Mouse (Mus musculus): ENCODE measurements around the gene Myo3b. TPM values are rescaled to one million over a fixed set of nuclear protein-coding genes. Genes with fewer than 3 reads are reported as not detected.
"Not testable (repeated sequence)": the region's sequence is repeated elsewhere in the genome, so short reads cannot be mapped to it uniquely, and the experiment has no call there.

Gene Myo3b
- polyA plus RNA-seq, 1 experiment from 2014 or later = 0.39 TPM

GRCm38 (mm10) chr2:70218469-70218868 is 179.5 kb downstream of the Myo3b start:
- Histone ChIP-seq H3K9ac (ENCODE audit: low read depth, low read length) (no peak overlapping the region), H3K4me2 (ENCODE audit: low read length) (no peak overlapping the region), H3K27ac (ENCODE audit: low read depth, low read length) (no peak overlapping the region), H3K4me1 (ENCODE audit: control insufficient read depth, insufficient read depth, low read depth, low read length) (no peaks in the 10 kb centered on the region; the same call in 1 of the 2 replicates), H3K4me3 (ENCODE audit: low read length) (no peak overlapping the region), H3K27me3 (replicated peaks; ENCODE audit: control insufficient read depth, insufficient read depth, low read length) (no peaks in the 10 kb centered on the region), H3K36me3 (ENCODE audit: control insufficient read depth, insufficient read depth, low read length) (no peaks in the 10 kb centered on the region), H3K9me3 (ENCODE audit: control insufficient read depth, low read length) (no peaks in the 10 kb centered on the region)
- 77% methylated on average over 8 of the region's 8 CpGs for WGBS
- ATAC-seq = no peak

DNA sequence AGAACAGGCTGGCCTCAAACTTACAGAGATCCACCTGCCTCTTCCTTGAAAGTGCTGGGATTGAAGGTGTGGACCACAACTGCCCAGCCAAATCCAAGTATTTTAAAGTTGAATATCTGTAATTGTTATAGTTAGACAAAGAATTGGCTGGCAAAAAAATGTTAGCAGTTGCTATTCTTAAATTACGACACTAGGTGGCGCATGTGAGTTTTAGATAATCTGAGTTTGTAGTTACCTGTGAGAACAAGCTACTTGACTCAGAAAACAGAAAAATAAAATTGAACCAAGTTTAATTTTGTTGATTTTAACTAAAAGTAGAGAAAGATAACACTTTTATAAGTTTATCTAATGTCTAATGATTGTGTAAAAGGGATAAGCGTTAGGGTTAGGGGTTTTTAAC is 187.8 kb downstream of the Myo3b start:
- Histone ChIP-seq H3K4me3 (ENCODE audit: low read length) (no peak overlapping the region), H3K4me1 (ENCODE audit: control insufficient read depth, insufficient read depth, low read depth, low read length) (no peaks in the 10 kb centered on the region), H3K9me3 (ENCODE audit: control insufficient read depth, low read length) (no peaks in the 10 kb centered on the region), H3K27ac (ENCODE audit: low read depth, low read length) (no peak overlapping the region), H3K36me3 (ENCODE audit: control insufficient read depth, insufficient read depth, low read length) (no peaks in the 10 kb centered on the region), H3K4me2 (ENCODE audit: low read length) (no peak overlapping the region), H3K9ac (ENCODE audit: low read depth, low read length) (no peak overlapping the region), H3K27me3 (replicated peaks; ENCODE audit: control insufficient read depth, insufficient read depth, low read length) (no peaks in the 10 kb centered on the region)
- no peak for ATAC-seq
- 14% methylated on average over 3 of the region's 3 CpGs for WGBS

DNA sequence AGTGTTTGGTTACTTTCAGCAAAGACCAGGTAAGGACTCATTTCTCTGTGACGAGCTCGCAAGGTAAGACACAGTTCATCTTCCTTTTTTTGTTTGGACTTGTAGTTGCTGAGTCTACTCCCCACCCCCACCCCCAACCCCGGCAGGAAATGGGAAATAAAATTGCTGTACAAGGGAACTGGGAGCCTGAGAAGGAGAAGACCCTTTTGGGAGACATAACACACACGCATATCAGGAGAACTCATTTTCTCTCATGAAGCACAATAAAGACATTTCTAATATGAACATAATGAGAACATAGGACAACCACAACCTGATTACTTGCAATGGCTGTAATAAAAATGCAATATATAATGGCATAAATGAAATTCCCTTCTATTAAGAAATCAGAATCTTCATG is 195.5 kb downstream of the Myo3b start:
- H3K9me3 ChIP-seq (ENCODE audit: control insufficient read depth, low read length); H3K27ac ChIP-seq (ENCODE audit: low read depth, low read length); H3K4me3 ChIP-seq (ENCODE audit: low read length); H3K4me1 ChIP-seq (ENCODE audit: control insufficient read depth, insufficient read depth, low read depth, low read length); H3K27me3 ChIP-seq (replicated peaks; ENCODE audit: control insufficient read depth, insufficient read depth, low read length); H3K9ac ChIP-seq (ENCODE audit: low read depth, low read length); H3K4me2 ChIP-seq (ENCODE audit: low read length); ATAC-seq; H3K36me3 ChIP-seq (ENCODE audit: control insufficient read depth, insufficient read depth, low read length): not testable (repeated sequence)
- WGBS = 70% methylated on average over 3 of the region's 4 CpGs

GRCm38 (mm10) chr2:70245981-70246380 is 207.1 kb downstream of the Myo3b start:
- H3K4me2 ChIP-seq (ENCODE audit: low read length) = no peak overlapping the region
- H3K27me3 ChIP-seq (replicated peaks; ENCODE audit: control insufficient read depth, insufficient read depth, low read length) = no peaks in the 10 kb centered on the region
- H3K4me3 ChIP-seq (ENCODE audit: low read length) = no peak overlapping the region
- 78% methylated on average over 4 of the region's 4 CpGs for WGBS
- ATAC-seq = no peak
- no peak overlapping the region for H3K27ac ChIP-seq (ENCODE audit: low read depth, low read length)
- no peaks in the 10 kb centered on the region for H3K9me3 ChIP-seq (ENCODE audit: control insufficient read depth, low read length)
- no peaks in the 10 kb centered on the region for H3K4me1 ChIP-seq (ENCODE audit: control insufficient read depth, insufficient read depth, low read depth, low read length)
- H3K36me3 ChIP-seq (ENCODE audit: control insufficient read depth, insufficient read depth, low read length) = no peaks in the 10 kb centered on the region
- H3K9ac ChIP-seq (ENCODE audit: low read depth, low read length) = no peak overlapping the region

GRCm38 (mm10) chr2:70248616-70249015 is 209.7 kb downstream of the Myo3b start:
- no peak overlapping the region for H3K4me3 ChIP-seq (ENCODE audit: low read length)
- H3K9ac ChIP-seq (ENCODE audit: low read depth, low read length) = no peak overlapping the region
- H3K36me3 ChIP-seq (ENCODE audit: control insufficient read depth, insufficient read depth, low read length) = no peaks in the 10 kb centered on the region
- H3K27ac ChIP-seq (ENCODE audit: low read depth, low read length) = no peak overlapping the region
- H3K4me1 ChIP-seq (ENCODE audit: control insufficient read depth, insufficient read depth, low read depth, low read length) = no peaks in the 10 kb centered on the region
- H3K4me2 ChIP-seq (ENCODE audit: low read length) = no peak overlapping the region
- no peak for ATAC-seq
- no peaks in the 10 kb centered on the region for H3K27me3 ChIP-seq (replicated peaks; ENCODE audit: control insufficient read depth, insufficient read depth, low read length)
- H3K9me3 ChIP-seq (ENCODE audit: control insufficient read depth, low read length) = no peaks in the 10 kb centered on the region
- 86% methylated on average over 7 of the region's 7 CpGs for WGBS

- H3K9ac ChIP-seq (ENCODE audit: low read depth, low read length) = no peak overlapping the region
- H3K9me3 ChIP-seq (ENCODE audit: control insufficient read depth, low read length) = no peaks in the 10 kb centered on the region
- no peaks in the 10 kb centered on the region for H3K36me3 ChIP-seq (ENCODE audit: control insufficient read depth, insufficient read depth, low read length)
- H3K4me2 ChIP-seq (ENCODE audit: low read length) = no peak overlapping the region
- no peak overlapping the region for H3K27ac ChIP-seq (ENCODE audit: low read depth, low read length)
- no peaks in the 10 kb centered on the region for H3K4me1 ChIP-seq (ENCODE audit: control insufficient read depth, insufficient read depth, low read depth, low read length)
- H3K27me3 ChIP-seq (replicated peaks; ENCODE audit: control insufficient read depth, insufficient read depth, low read length) = no peaks in the 10 kb centered on the region
- H3K4me3 ChIP-seq (ENCODE audit: low read length) = no peak overlapping the region
- WGBS = 57% methylated on average over 4 of the region's 4 CpGs
- peak; percentile 37; the same call in 1 of the 2 replicates for ATAC-seq
Measured at GRCm38 (mm10) chr2:70249872-70250271, 210.9 kb downstream of the Myo3b start.

DNA sequence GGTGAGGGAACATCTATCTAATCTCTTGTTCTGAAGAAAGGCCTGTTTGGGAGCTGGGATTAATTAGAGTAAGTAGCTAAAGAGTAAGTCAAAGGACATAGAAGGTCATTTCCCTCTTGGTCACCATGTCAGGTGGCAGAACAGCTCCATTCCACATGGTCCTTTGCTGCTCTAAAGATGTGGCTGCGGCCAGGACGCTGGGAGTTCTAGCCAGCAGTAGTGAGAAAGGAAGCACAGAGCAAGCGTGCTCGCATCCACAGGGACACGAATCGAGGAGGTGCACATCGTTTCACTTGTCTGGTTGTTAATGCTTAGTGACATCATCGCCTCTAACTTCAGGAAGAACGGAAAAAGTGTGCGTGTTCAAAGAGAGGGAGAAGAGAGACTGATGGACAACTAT is 212.3 kb downstream of the Myo3b start:
- H3K27ac ChIP-seq (ENCODE audit: low read depth, low read length) = no peak overlapping the region
- H3K4me3 ChIP-seq (ENCODE audit: low read length) = no peak overlapping the region
- no peak overlapping the region for H3K9ac ChIP-seq (ENCODE audit: low read depth, low read length)
- ATAC-seq = no peak
- 91% methylated on average over 10 of the region's 10 CpGs for WGBS
- no peaks in the 10 kb centered on the region for H3K9me3 ChIP-seq (ENCODE audit: control insufficient read depth, low read length)
- no peaks in the 10 kb centered on the region for H3K27me3 ChIP-seq (replicated peaks; ENCODE audit: control insufficient read depth, insufficient read depth, low read length)
- no peaks in the 10 kb centered on the region for H3K4me1 ChIP-seq (ENCODE audit: control insufficient read depth, insufficient read depth, low read depth, low read length)
- no peaks in the 10 kb centered on the region for H3K36me3 ChIP-seq (ENCODE audit: control insufficient read depth, insufficient read depth, low read length)
- no peak overlapping the region for H3K4me2 ChIP-seq (ENCODE audit: low read length)

DNA sequence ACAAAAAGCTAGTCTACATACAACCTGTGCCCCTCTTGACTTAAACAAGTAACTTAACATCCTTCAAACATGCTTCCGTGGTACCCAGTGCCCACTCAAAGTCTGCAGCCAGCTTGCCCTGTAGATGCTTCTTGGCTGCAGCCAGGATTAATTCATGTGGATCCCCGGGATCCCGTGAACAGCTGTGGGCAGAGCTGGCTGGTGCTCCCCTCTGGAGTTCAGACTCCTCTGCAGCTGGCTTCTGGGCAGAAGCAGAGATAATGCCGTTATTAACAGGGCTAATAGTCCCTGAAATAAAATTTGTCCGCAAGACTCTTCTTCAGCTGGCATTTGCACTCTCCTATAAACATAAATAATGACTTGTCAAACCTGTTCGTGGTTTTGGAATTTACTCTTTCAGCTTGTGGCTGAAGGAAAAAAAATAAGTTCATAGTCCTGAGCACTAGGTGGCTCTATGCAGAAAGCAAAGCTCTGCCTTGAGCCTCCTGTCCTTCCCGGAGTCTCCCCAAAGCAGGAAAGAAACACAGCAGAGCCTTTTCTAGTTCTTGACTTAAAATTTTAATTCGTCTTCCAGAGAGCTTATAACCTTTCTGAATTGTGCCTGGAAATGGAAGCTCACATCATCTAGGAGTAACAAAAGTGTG is 220.6 kb downstream of the Myo3b start:
- H3K9me3 ChIP-seq (ENCODE audit: control insufficient read depth, low read length) = no peaks in the 10 kb centered on the region
- 0 out of 2 replicates have a peak overlapping the region, but pooled peaks have one; percentile 17 for H3K9ac ChIP-seq (ENCODE audit: low read depth, low read length)
- no peaks in the 10 kb centered on the region for H3K27me3 ChIP-seq (replicated peaks; ENCODE audit: control insufficient read depth, insufficient read depth, low read length)
- H3K27ac ChIP-seq (ENCODE audit: low read depth, low read length) = no peak overlapping the region
- H3K4me2 ChIP-seq (ENCODE audit: low read length) = peak overlapping the region; percentile 20; the same call in 1 of the 2 replicates
- peaks cover 23% of the 10 kb centered on the region for H3K4me1 ChIP-seq (ENCODE audit: control insufficient read depth, insufficient read depth, low read depth, low read length)
- WGBS = 24% methylated on average over 8 of the region's 8 CpGs
- peak; percentile 69 for ATAC-seq
- H3K4me3 ChIP-seq (ENCODE audit: low read length) = no peak overlapping the region
- no peaks in the 10 kb centered on the region for H3K36me3 ChIP-seq (ENCODE audit: control insufficient read depth, insufficient read depth, low read length)

- Histone ChIP-seq H3K4me3 (ENCODE audit: low read length) (no peak overlapping the region), H3K27me3 (replicated peaks; ENCODE audit: control insufficient read depth, insufficient read depth, low read length) (no peaks in the 10 kb centered on the region), H3K9ac (ENCODE audit: low read depth, low read length) (no peak overlapping the region), H3K27ac (ENCODE audit: low read depth, low read length) (no peak overlapping the region; the same call in 1 of the 2 replicates), H3K4me2 (ENCODE audit: low read length) (no peak overlapping the region), H3K36me3 (ENCODE audit: control insufficient read depth, insufficient read depth, low read length) (no peaks in the 10 kb centered on the region), H3K9me3 (ENCODE audit: control insufficient read depth, low read length) (no peaks in the 10 kb centered on the region), H3K4me1 (ENCODE audit: control insufficient read depth, insufficient read depth, low read depth, low read length) (peaks cover 23% of the 10 kb centered on the region)
- no peak for ATAC-seq
- WGBS = 45% methylated on average over 2 of the region's 2 CpGs
Measured at GRCm38 (mm10) chr2:70260646-70261195, 221.8 kb downstream of the Myo3b start.
